12 mouse cellular contexts compared by ENCODE assay signal in the genomic region with DNA sequence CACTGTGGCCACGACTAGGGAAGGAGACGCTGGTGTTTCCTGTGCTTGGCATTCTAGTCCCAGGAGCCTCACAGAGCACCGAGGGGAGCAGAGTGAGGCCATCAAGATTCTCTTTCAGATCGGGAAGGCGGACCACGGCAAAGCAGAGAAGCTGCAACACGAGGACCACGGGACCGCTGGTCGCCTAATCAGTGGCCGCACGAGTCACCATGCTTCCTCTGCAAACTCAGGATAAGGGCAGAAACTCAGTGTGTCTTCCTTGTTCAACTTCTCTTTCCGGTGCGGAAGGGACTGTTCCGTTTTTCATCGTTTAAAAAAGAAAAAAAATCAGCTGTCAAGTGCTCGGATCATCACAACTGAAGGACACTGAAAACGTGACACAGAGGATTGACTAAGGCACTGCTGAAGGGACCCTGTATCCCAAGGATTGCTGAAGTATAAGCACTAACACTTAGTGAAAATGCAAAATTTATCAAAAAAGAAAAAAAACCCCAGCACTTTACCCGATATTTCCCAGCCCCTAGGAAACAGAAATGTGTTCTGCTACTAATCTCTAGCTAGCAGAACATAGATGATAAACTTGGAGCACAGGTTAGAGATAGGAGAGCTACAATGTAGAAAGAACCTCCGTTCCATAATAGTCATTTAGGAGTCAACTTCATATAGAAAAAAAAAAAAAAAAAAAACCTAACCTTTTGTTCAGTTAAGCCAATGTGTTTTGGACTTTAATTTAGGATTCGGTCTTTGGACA.
DNase-seq lines count a peak whose midpoint lies in the region; ATAC-seq and TF ChIP-seq lines count a peak whose summit lies in the region.
"Had no signal": no experiment of that assay in that cellular context is flagged by ENCODE, and none has a peak within 500 bp of the region (broad histone marks: within the 10 kb centered on the region; RNA-seq: fewer than 3 reads in every experiment).

No protein-coding gene starts in this region.

- no peak overlapping the region for H3K4me3 ChIP-seq in lung, postnatal 0 days (ENCODE audit: low read depth, low read length)
- peak overlapping the region; percentile 41 to 63 for H3K4me3 ChIP-seq in liver, embryonic 14.5 days (ENCODE audit: insufficient read depth in 1 of 2, low read depth in 2 of 2, low read length in 2 of 2)
- no peak overlapping the region for H3K4me3 ChIP-seq in hindbrain, embryonic 16.5 days (ENCODE audit: low read length)
- H3K4me3 ChIP-seq in intestine, postnatal 0 days (ENCODE audit: low read depth, low read length) = no peak overlapping the region
- H3K4me3 ChIP-seq: left cerebral cortex, adult 2 months had no signal

- ATAC-seq in lung, postnatal 0 days = no peak
- peak; percentile 89 for ATAC-seq in liver, embryonic 14.5 days (ENCODE audit: insufficient read depth)
- no peak for ATAC-seq in hindbrain, embryonic 16.5 days
- no peak for ATAC-seq in intestine, postnatal 0 days
- ATAC-seq: midbrain, embryonic 16.5 days had no signal

- no peak overlapping the region for H3K27ac ChIP-seq in lung, postnatal 0 days (ENCODE audit: low read length)
- peak overlapping the region; percentile 74 for H3K27ac ChIP-seq in liver, embryonic 14.5 days
- no peak overlapping the region for H3K27ac ChIP-seq in hindbrain, embryonic 16.5 days (ENCODE audit: low read depth, low read length)
- H3K27ac ChIP-seq in intestine, postnatal 0 days (ENCODE audit: low read depth, low read length) = no peak overlapping the region
- H3K27ac ChIP-seq: hindbrain, embryonic 14.5 days; left cerebral cortex, adult 2 months had no signal

- no peak overlapping the region for H3K4me2 ChIP-seq in lung, postnatal 0 days (replicated peaks; ENCODE audit: low read depth, low read length)
- H3K4me2 ChIP-seq in liver, embryonic 14.5 days (ENCODE audit: low read depth) = peak overlapping the region; percentile 67
- H3K4me2 ChIP-seq in hindbrain, embryonic 16.5 days (ENCODE audit: low read length) = no peak overlapping the region
- no peak overlapping the region for H3K4me2 ChIP-seq in intestine, postnatal 0 days (replicated peaks; ENCODE audit: low read depth)
- H3K4me2 ChIP-seq: hindbrain, embryonic 14.5 days had no signal

- H3K9ac ChIP-seq in lung, postnatal 0 days (replicated peaks; ENCODE audit: low read depth) = no peak overlapping the region
- H3K9ac ChIP-seq in liver, embryonic 14.5 days (replicated peaks) = peak overlapping the region; percentile 43
- H3K9ac ChIP-seq in hindbrain, embryonic 16.5 days (ENCODE audit: low read depth, low read length) = no peak overlapping the region
- no peak overlapping the region for H3K9ac ChIP-seq in intestine, postnatal 0 days (ENCODE audit: low read depth, low read length)
- H3K9ac ChIP-seq: hindbrain, embryonic 14.5 days had no signal

- no peaks in the 10 kb centered on the region for H3K27me3 ChIP-seq in lung, postnatal 0 days (replicated peaks; ENCODE audit: insufficient read depth, low read length)
- no peaks in the 10 kb centered on the region for H3K27me3 ChIP-seq in liver, embryonic 14.5 days (ENCODE audit: control insufficient read depth, insufficient read depth, low read length)
- H3K27me3 ChIP-seq in hindbrain, embryonic 16.5 days (replicated peaks; ENCODE audit: control insufficient read depth, insufficient read depth, low read length) = no peaks in the 10 kb centered on the region
- H3K27me3 ChIP-seq in intestine, postnatal 0 days (replicated peaks; ENCODE audit: control insufficient read depth, insufficient read depth, low read length) = no peaks in the 10 kb centered on the region

- DNase-seq in lung, postnatal 36 days = peak; percentile 34
- no peak for DNase-seq in lung, postnatal 0 days (ENCODE audit: low spot score)
- DNase-seq in heart, adult 8-10 months (ENCODE audit: low spot score) = peak; percentile 16
- DNase-seq in liver, embryonic 14.5 days (ENCODE audit: low read depth in 3 of 3, low spot score in 3 of 3) = peak; percentile 65 to 71 (median 67)
- peak; percentile 61 to 70 for DNase-seq in spleen, postnatal 36 days (ENCODE audit: low spot score in 2 of 2)
- no peak for DNase-seq in kidney, adult 11 months
- DNase-seq: adrenal gland, postnatal 25 days had no signal

- TF ChIP-seq CTCF in lung, postnatal 0 days (IDR thresholded peaks at IDR 0.05) = no peak
- TF ChIP-seq CTCF in liver, embryonic 14.5 days (IDR thresholded peaks at IDR 0.05; ENCODE audit: low read depth) = no peak
- no peak for TF ChIP-seq CTCF in intestine, postnatal 0 days (IDR thresholded peaks at IDR 0.05; ENCODE audit: low read depth)

- WGBS in lung, postnatal 0 days = 78% methylated on average over 21 of the region's 21 CpGs
- 9% methylated on average over 21 of the region's 21 CpGs for WGBS in liver, embryonic 14.5 days (ENCODE audit: insufficient replicate concordance)
- WGBS in hindbrain, embryonic 16.5 days = 86% methylated on average over 21 of the region's 21 CpGs
- 87% methylated on average over 21 of the region's 21 CpGs for WGBS in intestine, postnatal 0 days

- TF ChIP-seq EP300 in lung, postnatal 0 days (IDR thresholded peaks at IDR 0.05) = no peak
- TF ChIP-seq EP300 in liver, embryonic 14.5 days (IDR thresholded peaks at IDR 0.05; ENCODE audit: low read depth) = peak; percentile 79

- no peaks in the 10 kb centered on the region for H3K4me1 ChIP-seq in lung, postnatal 0 days (ENCODE audit: insufficient read depth, low read depth, low read length)
- peaks cover 17 to 34% of the 10 kb centered on the region in 2 experiments for H3K4me1 ChIP-seq in liver, embryonic 14.5 days (replicated peaks; ENCODE audit: control insufficient read depth in 2 of 2, insufficient read depth in 2 of 2, low read length in 1 of 2)
- peaks cover 3% of the 10 kb centered on the region for H3K4me1 ChIP-seq in hindbrain, embryonic 16.5 days (ENCODE audit: control insufficient read depth, insufficient read depth, low read depth, low read length)
- H3K4me1 ChIP-seq in intestine, postnatal 0 days (replicated peaks; ENCODE audit: control insufficient read depth, insufficient read depth, low read length) = no peaks in the 10 kb centered on the region

- H3K36me3 ChIP-seq in lung, postnatal 0 days (ENCODE audit: insufficient read depth, low read length) = no peaks in the 10 kb centered on the region
- H3K36me3 ChIP-seq in liver, embryonic 14.5 days (replicated peaks; ENCODE audit: control insufficient read depth, insufficient read depth, low read depth) = no peaks in the 10 kb centered on the region
- no peaks in the 10 kb centered on the region for H3K36me3 ChIP-seq in hindbrain, embryonic 16.5 days (ENCODE audit: control insufficient read depth, insufficient read depth, low read length)
- H3K36me3 ChIP-seq in intestine, postnatal 0 days (ENCODE audit: control insufficient read depth, insufficient read depth) = no peaks in the 10 kb centered on the region

- H3K9me3 ChIP-seq in lung, postnatal 0 days (ENCODE audit: low read length) = no peaks in the 10 kb centered on the region
- H3K9me3 ChIP-seq in liver, embryonic 14.5 days (ENCODE audit: control insufficient read depth, low read length) = no peaks in the 10 kb centered on the region
- no peaks in the 10 kb centered on the region for H3K9me3 ChIP-seq in hindbrain, embryonic 16.5 days (ENCODE audit: control insufficient read depth, low read length)
- H3K9me3 ChIP-seq in intestine, postnatal 0 days (ENCODE audit: control insufficient read depth) = no peaks in the 10 kb centered on the region

Comparison
In these comparisons a context has a peak if more than half of its experiments do, and no peak if none do; other contexts are left out.
1. DNase-seq: peak in lung, postnatal 36 days (single experiment), heart, adult 8-10 months (single experiment), liver, embryonic 14.5 days (3 of 3) and spleen, postnatal 36 days (2 of 2); none in lung, postnatal 0 days (single experiment) and kidney, adult 11 months (single experiment).
2. H3K4me3 ChIP-seq: peak in liver, embryonic 14.5 days (2 of 2); none in lung, postnatal 0 days (single experiment), hindbrain, embryonic 16.5 days (single experiment) and intestine, postnatal 0 days (single experiment).